Mouse (Mus musculus) heart, postnatal 4 days (tissue): ENCODE measurements around the gene Nkiras1. TPM values are rescaled to one million over a fixed set of nuclear protein-coding genes. Genes with fewer than 3 reads are reported as not detected.
A peak's percentile ranks its signal among the peaks of the same experiment; 100 is the strongest.

ENCODE experiments used
- DNase-seq: peaks from one replicate; pipeline ENCODE4 v3.0.0; 2021
- total RNA-seq, 2 experiments: library from RNA; stranded (reverse); gene quantifications; 2 replicates each; pipeline ENCODE4 v1.2.3; 2021

The Nkiras1 gene
- total RNA-seq, 2 experiments from 2014 or later: 20.0 to 22.3 TPM

DNA sequence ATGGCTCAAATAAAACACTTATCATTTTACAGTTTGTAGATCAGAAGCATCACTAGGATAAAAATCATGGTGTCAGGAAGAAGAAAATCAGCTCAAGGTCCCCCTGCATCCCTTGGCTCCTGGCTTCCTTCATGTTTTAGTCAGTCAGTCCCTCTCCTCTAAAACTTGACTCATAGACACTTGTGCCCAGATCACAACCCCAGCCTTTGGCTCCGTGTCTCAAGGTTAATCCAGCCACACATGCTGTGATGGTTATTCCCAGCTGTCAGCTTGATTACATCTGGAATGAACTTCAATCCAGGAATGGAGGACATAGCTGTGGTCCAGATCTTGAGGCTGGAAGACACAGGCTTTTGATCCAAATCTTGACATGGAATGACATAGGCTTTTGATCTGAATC is 3.6 kb downstream of the Nkiras1 start:
- DNase-seq: no peak

DNA sequence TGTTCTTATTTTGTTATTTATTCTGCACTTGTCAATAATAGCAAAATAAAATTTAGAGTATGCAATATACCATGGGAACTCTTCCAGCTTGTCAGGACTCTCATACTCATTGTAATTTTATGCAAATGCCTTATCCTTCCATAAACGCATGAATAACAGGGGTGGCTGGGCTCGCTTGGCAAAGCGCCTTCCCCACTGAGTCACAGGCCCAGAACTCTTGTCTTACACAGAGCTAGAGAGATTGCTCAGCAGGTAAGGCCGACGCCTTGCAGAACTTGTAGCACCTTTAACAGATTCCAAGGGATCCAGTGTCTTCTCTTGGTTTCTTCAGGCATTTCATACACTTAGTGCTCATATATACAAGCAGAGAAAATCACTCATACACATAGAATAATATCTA is 9.4 kb downstream of the Nkiras1 start:
- DNase-seq: no peak

DNA sequence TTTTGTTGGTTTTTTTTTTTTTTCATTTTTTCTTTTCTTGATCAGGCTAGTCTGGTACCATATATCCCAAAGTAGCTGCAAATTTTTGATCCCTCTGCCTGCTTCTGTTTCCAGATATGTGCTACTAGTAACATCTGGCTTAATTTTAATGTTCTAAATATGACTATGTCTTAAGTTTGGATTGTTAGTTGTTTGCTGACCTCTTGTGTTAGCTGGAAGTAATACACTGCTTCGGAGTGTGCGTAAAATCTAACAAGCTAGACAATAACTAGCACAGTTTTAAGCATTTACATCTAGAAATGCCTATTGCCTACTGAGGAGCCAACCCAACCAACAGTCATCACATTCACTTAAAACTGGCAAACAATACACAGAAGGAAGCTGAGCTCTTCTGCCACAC is 13.6 kb downstream of the Nkiras1 start:
- peak; percentile 25 for DNase-seq

DNA sequence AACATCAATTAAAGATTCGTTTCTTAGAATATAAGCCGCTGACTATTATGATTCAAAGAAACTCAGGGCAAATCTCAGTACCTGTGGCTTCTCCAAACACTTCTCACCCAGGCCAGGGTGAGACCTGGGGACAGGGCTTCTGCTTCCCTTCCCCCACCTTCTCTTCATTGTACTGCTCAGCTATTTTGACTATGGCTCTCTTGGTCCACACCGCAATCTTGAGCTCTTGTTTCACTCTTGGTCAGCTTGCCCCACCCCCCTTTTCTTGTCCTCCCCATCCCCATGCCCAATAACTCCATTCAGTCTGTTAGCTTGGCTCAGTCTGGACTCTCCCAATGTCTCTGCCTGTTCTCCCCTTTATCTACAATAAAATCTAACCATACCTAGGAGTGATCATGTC is 14.5 kb downstream of the Nkiras1 start:
- DNase-seq: no peak

DNA sequence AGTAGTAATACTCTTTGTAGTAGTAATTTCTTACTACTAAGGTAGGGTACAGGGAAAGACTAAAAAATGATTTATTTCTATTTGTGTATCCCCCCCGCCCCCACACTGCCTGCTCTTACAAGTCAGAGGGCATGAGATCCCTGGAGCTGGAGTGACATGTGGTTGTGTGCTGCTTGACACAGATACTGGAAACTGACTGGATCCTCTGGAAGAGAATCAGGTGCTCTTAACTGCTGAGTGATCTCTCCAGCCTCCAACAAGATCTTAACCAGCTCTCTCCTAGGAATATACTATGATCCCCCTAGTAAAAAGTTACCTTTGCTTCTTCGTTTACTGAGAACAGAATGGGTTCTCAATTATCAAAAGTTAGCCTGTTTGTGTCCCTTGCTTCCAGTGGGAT is 15.5 kb downstream of the Nkiras1 start:
- no peak for DNase-seq

DNA sequence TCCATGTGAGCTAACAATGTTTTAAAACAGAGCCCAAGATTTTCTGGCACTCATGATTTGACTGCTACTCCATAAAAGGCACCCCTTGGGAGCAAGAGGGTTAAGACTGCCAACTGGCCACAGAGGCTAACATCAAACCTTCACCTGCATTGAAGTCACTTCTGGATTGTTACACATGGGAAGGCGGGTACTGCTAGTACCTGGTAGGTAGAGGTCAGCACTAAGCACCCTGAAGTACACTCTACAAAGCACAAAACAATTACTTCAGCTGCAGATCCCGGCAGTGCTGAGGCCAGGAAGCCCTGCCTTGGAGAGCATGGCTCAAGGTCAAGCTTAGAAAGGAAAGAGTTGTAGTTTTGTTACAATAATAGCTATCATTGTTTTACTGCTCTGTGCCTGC is 16.5 kb downstream of the Nkiras1 start:
- DNase-seq: no peak

DNA sequence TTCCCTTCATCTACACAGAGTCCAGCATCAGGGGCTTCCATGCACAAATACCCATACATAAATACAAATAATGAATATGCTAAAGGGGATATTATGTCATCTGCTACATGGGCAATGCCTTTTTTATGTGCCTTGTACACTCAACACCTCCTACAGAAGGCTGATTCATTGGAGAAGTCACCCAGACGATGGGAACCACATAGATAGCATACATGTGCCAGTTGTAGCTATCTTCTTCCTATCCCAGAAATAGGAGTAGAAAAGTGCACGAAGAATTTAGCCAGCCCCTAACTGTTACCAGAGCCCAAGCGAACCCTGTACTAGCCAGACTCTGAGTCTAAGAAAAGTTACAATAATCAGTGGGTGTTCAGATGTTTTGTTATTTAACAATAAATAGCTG is 21.2 kb downstream of the Nkiras1 start:
- no peak for DNase-seq

DNA sequence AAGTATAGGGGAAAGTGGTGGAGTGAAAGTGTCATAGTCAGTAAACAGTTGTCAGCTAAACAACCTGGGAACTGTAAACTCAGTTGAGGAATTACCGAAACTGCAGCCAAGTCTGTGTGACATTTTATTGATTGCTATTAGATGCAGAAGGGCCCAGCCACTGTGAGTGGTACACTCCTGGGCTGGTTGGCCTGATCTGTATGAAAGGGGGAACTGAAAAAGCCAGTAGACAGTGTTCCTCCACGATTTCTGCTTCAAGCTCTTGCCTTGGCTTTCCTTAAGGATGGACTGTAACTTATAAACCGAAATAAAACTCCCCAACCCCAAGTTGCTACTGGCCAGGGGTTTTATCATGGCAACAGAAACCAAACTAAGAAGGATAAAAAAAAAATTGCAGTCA is 21.6 kb downstream of the Nkiras1 start:
- DNase-seq: no peak

DNA sequence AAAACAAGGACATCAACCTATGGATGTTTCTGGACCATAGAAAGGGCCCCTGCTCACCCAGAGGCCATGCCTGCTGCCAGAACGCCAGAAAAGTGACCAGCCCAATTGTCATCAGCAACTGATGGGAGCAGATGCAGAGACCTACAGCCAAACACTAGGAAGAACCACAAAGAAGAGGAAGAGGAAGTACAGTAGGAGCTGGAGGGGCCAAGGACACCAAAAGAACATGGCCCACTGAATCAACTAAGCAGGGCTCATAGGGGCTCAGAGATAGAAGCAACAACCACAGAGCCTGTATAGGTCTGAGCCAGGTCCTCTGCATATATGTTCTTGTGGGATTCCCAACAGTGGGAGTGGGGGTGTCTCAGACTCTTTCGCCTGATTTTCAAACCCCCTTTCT is 26.5 kb downstream of the Nkiras1 start:
- no peak for DNase-seq

DNA sequence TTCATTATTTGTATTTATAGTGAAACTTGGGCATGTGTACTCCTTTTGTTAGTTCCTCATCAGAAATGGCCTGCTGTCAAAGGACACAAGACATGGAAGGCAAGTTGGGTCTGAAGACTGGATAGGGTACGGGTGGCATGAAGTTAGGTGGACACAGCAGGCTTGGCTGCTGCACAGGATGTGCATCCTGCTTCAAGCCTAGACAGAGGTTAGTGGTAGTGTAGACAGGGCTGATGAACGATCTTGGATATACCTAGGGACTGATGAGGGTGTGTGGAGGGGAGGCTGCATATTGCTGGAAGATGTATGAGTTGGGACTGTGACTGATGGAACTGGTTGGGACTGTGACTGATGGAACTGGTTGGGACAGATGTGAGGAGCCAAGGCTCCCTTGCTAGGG is 27.9 kb downstream of the Nkiras1 start:
- DNase-seq: no peak

DNA sequence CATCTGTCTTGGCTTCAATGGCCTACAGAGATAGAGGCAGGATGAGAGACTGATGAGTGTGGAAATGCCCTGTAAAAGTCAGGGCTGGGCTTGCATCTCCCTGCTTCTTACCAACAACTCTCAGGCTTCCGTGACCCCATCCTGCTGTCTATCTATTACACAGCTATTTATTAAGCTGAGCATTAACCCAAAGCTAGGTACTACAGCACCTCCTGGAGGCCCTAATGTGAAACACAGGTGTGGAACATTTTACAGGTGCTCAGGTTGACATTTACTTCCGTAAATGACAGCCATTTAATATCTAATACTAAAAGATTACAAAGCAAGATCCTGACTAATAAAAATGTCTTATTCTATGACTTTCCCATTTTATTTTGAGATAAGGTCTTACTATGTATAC is 29.7 kb downstream of the Nkiras1 start:
- no peak for DNase-seq

DNA sequence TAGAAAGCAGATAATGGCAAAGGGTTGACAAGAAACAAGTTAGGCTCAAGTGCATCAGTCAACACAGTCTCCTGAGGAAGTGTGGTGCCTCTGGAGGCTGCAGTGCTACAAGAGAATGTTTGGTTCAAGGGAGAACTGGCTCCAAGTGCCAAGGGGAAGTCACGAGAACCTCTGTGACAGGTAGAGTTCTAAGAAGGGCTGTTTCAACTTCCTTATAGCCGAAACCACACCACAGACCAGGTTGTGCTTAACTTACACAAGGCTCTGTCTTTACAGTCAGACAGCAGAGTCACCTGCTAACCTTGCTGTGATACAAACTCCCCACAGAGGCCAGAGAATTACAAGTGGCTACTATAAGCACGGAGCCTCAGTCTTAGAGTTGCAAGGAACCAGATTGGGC is 30.7 kb downstream of the Nkiras1 start:
- DNase-seq: no peak

DNA sequence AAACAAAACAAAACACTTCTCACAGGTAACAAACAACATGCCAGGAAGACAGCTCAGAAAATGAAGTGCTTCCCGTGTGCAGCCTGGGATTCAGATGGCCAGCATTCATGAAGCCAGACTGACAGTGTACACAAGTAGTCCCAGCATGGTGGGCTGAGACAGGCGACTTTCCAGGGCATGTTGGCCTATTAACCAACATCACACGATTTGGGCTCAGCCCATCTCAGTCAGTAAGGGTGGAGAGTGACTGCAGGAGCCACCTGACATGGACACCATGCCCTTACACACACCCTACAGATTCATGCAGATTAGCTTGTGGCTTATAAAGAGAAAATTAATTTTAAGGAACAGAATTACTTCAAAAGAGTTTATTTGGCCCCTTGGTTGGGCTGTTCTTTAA is 31.8 kb downstream of the Nkiras1 start:
- DNase-seq: no peak

DNA sequence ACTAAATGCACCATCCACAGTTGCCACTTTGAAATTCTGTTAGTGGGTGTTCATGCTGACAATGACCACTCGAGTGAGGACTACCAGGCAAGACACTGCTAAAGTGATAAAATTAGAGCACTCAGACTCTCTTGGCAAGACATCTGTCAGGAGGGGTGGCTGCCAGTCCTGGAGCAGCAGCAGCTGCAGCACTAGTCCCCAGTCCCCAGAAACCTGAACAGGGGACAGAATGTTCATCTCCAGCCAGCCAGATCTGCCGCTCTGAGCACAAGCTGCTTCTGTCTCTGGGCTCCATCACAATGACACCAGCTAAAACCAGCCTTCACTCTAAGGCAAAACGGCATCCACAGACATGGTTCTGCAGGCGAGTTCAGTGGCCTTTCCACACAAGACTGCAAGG is 32.3 kb downstream of the Nkiras1 start:
- peak; percentile 53 for DNase-seq

DNA sequence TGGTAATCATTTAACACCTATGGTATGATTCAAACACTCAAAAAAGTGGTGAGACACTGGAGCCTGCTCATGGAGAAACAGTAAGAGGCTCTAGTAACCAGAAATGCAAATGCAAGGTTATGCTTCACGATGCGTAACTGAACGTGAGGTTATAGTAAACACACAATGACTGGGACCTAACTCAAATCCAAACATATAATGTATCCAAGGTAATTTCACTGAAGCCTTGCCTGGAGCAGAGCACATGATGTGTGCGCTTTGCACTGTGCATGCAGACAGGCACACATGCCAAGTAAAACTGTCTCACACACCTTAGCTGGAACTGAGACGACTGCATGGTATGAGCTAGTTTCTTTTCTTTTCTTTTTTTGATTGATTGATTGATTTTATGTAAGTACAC is 33.2 kb downstream of the Nkiras1 start:
- no peak for DNase-seq

DNA sequence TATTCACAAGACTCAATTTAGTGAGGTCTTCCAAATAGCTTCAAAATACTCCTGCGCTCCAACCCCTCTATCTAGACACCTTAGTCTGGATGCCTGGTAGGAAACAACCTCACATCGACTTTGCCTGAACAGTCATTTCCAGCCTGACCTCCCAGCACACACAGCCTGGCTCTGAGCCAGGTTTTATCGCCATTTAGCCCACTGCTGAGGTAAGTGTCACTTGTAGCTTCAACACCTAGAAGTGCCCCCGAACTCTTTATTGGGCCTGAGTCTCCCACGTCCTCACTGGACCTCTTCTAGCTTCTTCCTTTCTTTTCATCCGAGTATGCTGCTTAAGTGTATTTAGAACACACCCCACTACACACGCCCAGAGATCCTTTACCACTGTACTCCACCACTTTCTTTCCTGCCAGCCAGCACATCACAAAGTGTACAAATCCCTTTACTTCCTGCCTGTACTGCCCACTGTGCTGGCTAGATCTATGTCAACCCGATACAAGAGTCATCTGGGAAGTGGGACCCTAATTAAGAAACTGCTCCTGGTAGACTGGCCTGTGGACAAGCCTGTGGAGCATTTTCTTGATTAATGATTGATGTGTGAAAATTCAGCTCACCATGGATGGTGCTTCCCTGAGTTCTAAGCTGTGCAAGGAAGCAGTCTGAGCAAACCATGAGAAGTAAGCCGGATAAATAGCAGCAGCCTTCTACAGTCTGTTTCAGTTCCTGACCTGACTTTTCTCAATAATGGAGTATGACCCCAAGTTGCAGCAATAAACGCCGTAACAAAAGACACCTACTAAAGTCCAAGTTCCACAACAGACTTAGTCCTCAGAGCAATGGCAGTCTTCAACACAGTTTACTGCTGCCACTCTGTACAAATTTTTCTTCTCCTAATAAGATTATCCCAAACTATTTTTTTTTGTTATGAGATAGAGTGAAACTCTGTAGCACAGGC is 46.8 kb downstream of the Nkiras1 start:
- peak; percentile 59 for DNase-seq

DNA sequence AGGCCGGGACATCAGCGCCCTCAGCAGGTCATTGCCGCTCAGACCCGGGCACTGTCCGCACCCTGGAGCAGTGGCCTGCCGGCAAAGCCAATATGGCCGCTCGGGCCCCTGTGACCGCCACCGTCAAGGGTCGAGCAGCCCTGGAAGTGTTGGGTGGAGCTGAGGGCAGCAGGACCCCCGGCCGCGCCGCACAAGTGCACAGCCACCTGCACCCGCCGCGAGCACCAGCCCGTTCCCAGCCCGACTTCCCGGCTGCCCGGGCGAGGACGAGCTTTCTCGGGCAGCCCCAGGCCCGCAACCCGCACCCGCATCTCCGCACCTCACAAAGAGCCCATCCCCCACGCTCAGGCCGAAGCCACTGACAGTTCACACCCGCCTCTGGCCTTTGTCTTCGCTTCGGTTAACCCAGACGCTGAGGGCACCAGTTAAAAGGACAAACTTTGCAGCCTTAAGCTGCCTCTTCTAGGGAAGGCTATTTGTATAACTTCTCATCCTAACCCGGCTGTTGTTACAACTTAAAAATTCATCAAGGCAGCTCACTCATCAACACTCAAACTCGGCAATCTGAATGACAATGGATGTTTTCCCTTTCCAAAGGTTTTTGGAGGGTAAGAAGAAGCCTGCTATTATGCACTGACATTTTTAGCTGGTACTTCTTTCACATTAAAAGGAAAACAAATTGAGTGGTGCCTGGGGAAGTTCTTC is 56.2 kb downstream of the Nkiras1 start:
- peak; percentile 49 for DNase-seq

DNA sequence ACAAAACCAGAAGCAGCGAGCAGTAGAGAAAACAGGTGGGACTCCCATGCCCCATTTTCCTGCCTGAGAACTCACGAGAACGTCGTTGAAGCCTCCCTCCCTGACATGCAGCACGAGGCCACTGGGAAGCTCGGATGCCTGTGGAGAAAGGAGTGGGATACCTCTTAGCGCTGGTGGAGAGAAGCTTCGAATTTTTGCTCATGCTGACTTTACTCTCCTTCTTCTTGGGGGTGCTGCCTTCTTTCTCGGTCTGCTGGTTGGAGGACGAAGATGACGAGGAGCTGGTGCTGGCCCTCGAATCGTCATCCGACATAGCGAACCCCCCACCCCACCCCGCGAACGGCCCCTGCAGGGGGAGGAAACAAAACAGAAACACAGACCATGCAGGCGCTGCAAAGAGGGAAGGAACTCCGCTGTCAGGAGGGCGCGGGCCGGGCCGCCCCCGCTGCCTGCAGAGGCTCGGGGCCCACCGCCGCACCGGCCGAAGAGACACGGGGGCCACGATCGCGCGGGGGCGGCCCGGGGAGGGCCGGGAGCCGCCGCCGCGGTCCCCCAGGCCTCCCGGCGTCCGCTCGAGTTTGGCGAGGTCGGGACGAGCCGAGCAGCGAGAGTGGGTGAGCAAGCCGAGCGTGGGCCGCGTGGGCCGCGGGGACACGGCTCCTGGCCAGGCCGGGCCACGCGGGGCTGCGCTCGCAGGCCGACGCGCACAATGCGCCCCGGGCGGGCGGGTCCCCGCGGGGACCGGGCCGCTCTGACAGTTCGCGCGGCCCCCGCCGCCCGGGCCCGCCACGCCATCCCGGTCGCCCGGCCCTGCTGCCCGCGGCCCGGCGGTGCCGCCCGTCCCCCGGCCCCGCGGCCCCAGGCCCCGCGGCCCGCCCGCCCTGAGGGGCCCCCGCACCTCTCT is 60.1 kb downstream of the Nkiras1 start:
- DNase-seq: peak; percentile 54

DNA sequence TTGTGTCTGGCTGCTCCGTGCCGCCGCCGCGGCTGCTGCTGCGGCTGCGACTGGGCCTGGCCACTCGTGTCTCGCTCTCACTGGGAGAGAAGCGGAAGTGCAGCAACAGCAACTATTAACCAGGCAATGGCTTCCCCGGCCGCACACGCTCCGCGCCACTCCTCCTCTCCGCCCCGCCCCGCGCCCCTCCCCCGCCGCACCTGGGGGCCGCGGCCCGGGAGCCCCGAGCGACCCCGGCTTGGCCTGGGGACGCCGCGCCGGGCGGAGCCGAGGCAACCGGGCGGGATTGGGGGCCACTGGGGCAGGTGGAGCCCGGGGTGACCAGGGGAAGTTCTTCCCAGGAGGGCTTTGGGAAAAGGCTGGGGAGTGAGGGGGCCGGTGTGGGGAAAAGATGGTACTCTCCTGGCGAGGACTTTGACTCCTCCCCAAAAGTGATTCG is 60.8 kb downstream of the Nkiras1 start, which contains the start of gene Ube2e1:
Gene Ube2e1, minus strand, starts transcription at position 167 of the 439 bp plus-strand sequence.
- DNase-seq: peak; percentile 74
